Mouse (Mus musculus): ENCODE measurements at regions not wholly inside any gene's neighbourhood (a gene's known extent, or its start where the extent isn't known, plus 50 kb on each side); places are given as distances from the start of the nearest gene placed in this dataset.

DNA sequence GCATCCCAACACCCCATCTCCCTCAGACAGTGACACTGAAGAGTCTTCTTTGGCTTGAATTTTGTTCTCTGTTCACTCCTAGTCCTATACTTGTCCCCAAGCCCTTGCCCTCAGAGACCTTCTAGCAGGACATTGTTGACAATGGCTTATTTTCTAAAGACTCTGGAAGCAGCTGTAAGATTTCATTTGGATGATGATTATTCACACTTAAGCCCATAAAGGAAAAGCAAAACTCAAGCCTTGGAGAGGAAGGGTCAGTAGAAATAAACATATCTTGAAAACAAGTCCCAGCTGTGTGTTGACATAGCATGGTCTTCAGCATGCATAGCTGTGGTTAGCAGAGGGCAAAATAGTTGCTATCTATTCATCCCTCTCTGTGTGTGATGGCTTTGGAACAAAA lies 59.9 kb upstream of the Cdh11 start:
- DNase-seq (ENCODE audit: low spot score in 2 of 2): no peak

DNA sequence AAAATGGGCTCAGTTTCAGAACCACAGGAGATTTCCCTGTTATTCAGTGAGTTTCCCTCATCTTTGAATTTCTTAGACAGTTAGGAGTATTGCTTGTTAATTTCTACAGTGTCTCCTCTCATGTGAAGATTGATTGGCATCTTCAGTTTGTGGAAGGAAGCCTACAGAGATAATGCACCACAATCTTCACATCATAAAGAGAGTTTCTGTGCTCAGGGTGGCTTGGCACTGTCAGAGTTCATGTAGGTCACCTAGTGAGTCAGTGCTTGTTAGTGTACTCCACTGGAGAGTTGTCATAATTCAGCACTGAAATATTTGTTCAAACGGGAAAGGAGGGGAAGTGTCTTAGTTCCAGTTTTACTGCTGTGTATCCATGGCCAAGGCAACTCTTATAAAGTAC lies 74.6 kb upstream of the Cdh11 start:
- DNase-seq (ENCODE audit: low spot score in 2 of 2): no peak

DNA sequence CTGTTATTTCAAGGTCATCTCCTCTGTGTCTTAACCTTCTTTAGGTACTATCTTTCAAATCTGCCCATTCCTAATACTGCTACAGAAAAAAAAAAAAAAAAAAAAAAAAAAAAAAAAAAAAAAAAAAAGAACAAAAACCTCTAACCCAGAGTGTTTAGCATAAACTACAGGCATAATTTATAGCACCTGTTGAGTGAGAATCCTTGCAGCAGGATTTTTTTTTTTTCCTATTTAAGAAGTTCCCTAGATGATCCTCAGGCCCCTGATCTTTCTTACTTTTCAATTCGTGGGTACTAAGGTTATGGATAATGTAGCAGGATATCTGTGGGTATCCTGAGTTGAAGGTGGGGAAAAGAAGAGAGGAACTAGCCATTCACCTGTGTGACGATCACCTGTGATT lies 114.1 kb upstream of the Cdh11 start:
- no peak for DNase-seq (ENCODE audit: low spot score in 2 of 2)

DNA sequence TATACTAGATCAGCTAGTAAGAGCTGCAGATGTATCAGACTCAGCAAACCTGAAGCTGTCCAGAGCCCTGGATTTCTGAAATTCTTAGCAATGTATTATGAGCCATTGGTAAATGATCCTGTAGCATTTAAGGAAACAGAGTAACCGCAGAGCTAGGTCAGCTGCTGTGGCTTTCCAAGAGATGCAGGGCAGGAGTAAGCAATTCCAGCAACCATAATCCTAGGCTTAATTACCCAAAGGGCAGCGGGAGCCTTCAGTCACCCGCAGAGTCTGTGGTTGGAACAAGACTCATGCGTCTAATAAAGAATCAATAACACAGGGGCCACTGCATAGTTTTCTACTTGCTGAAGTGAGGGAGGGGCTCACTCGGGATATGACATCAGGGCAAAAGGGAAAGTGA lies 115.2 kb upstream of the Cdh11 start:
- DNase-seq (ENCODE audit: low spot score in 2 of 2): no peak

DNA sequence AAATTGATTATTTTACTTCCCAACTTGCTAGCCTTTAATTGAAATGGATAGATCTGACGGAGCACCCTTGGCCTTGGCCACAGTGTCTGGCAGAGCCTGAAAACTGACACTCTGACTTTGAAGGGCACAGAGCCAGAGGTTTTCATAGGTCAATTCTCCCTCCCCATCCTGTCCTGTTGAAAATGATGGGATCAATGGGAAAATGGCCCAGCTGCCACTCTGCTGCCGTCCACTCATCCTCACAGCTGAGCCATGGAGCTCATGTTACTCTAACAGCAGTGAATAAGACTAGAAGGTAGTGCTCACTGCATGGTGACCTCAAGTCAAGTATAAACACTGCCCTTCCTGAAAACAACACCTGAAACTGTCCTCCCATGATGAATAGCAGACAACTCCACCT lies 122.0 kb upstream of the Cdh11 start:
- no peak for DNase-seq (ENCODE audit: low spot score in 2 of 2)

DNA sequence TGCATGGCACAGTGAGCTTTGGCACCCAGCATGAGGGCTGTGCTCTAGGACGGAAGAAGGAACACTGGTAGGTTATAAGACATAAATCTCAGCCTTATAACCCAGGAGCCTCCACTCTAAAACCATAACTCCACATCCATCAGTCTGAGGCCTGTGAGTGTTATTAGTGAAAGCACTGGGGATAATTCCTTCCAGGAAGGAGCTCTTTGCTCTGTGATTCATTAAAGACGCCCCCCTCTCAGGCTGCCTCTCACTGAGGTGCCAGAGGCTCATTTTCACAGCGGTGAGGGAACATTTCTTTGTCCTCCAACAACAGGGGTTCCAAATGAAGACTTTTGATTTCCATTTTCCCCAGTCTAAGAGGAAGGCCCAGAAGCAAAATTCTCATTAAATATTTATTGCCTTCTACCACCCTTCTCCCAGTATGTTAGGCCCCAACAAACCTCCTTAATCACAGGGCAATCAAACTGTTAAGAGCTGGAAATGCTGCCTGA lies 145.9 kb upstream of the Cdh11 start:
- no peak for DNase-seq (ENCODE audit: low spot score in 2 of 2)

DNA sequence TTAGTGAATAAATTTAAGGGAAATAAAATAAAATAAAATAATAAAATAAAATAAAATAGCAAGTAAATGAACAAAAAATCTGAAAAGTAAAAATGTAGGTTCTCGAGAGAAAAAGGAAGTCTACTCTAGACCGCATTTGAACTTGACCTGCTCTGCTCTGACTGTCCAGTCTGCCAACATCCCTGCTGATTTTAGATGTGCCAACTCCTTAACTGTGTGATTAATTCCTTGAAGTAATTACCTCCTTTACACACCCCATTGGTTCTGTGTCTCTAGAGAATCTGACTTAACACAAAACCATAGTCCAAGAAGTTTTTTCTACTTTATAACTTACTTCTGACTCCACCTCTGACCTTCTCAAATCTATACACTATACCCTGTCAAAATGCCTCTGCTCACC lies 153.3 kb upstream of the Cdh11 start:
- no peak for DNase-seq (ENCODE audit: low spot score in 2 of 2)

DNA sequence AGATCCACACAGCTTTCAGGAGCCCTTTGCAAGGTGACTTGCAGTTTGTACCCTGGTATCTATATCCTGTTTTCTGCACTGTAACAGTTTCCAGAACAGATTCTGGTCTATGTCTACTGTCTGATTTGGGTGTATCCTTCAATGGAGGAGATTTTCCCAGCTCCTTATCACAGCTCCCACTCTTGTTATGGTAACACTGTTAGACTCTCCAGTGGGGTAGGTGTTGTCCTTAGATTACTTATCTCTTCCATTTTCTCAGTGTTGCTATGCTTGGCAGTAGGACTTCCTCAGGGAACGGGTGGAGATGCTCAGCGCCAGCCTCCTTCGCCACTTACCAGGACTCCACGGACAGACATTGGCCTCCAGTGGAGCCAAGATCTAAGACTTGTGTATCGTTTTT lies 160.1 kb upstream of the Cdh11 start:
- DNase-seq (ENCODE audit: low spot score in 2 of 2): no peak

DNA sequence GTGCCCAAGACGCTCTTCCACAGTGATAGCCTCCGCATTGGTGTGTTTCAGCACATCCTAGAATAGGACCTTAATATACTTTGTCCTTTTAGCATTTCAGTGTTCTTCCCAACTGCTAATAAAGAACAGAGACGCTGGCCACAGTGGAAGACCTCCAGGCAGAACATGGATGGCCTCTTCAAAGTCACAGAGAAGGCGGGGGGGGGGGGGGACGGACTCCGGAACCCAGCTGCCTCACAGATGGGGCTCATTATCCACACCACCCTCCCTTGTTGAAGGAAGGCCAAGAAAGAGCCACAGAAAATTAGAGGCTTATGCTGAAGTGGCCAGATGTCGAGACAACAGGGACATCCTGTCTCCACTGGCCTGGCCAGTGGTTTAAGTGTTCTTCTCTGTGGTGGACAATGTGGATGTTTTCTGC lies 192.7 kb upstream of the Cdh11 start:
- DNase-seq (ENCODE audit: low spot score in 2 of 2): no peak

DNA sequence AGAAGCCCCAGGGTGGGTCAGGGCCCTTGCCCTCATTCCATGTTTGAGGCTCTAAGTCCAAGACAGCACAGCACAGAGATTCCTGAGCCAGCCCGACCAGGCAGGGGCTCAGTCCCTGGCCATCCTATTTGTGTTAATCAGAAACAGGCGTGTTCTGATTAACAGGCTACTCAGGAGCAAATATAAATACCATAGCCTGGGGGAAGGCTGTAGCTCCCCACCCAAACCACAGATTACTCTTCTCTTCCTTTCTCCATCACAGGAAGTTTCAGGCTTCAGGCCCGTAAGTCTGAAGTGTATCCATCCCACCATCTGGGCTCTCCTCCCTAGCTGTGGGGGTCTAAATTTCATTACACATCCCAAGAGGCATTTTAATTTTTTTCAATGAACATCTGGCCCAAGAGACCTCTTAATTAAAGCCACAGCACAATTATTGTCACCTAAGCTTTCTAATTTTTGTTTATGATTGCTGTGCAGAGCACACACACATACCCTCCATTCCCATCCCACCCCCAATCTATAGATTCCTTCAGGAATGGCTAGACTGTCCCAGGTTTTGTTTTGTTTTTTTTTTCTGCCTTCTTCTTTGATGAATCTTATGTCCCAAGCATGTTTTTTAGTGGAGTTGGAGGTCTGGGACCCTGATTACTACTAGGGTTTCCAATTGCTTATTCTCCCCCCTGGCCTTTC lies 197.9 kb upstream of the Cdh11 start:
- DNase-seq (ENCODE audit: low spot score in 2 of 2): no peak

DNA sequence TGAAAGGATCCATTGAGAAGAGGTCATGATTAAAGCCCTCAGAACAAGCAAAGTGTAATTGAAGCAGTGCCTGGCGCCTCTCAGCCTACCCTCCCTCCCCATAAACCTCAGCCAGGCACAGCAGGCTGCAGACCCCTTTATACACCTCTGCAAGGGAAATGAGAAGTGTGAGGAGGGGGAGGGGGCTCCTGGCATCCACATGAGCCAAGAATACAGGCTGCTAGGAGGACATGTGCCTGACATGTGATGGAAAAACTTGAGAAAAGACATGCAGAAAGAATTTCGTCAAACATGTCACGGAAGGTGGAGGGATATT lies 198.4 kb upstream of the Cdh11 start:
- DNase-seq (ENCODE audit: low spot score in 2 of 2): no peak

DNA sequence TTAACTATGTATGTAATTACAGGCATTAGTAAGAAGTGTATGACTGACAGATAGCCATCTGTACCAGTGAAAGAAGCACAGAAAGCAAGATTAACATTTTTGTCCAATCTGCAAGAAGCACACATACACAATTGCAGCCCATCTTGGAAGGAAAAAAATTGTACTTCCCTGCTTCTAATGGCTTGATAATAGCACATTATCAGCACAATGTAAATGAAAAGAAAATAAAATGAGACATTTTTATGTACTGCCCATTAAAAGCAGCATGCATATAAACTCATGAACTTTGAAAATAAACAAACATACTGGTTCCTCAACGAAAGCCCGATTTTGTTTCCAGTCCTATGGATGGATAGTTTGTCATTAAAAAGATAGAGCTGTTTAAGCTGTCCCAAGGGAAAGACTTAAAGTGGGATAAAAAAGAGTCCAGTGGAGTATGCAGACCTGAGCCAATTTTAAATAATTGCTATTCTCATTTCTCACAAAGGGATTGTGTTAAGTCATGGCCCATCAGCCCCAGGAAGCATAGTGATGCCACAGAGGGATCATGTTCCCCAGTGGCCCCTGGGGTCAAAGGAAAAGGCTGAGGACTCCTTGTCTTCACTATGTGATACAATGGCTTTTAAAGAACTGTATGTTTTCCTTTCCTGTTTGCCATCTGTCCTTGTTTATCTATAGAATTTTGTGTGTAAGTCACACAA lies 222.0 kb upstream of the Cdh11 start:
- no peak for DNase-seq (ENCODE audit: low spot score in 2 of 2)

DNA sequence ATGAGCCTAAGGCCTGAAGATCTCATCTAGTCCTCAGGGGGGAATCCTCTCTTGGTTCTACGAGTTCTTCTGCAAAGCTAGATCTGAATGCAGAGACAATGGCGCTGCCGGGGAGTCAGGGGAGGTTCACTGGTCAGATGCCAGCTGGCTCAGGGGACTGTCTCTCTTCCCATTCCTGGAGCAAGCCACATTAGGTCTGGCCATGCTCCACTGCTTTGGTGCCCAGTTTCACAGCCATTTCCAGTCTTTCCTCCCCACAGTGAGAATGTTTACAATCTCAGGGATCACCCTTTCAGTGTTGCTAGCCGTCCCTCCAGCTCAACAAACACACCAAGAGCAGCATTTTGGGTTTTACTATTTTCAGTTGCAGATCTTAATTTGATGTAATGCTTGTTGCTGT lies 233.7 kb upstream of the Cdh11 start:
- no peak for DNase-seq (ENCODE audit: low spot score in 2 of 2)

DNA sequence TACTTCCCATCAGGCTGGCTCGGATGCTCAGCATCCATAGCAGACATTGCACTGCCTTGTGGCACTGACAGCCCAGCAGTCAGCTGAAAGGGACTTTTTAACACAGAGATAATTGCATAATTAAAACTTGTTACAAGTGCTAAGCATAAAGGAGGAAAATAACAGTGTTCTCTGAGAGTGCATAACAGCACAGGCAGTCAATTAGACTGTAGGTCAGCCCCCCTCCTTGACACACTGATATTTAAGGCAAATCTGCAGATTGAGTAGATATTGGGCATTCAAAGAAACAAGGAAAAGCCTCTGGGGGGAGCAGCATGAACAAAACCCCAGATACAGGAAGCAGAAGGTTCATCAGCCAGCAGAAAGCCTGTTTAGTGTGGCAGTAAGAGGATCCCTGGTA lies 237.8 kb upstream of the Cdh11 start:
- DNase-seq (ENCODE audit: low spot score in 2 of 2): no peak

DNA sequence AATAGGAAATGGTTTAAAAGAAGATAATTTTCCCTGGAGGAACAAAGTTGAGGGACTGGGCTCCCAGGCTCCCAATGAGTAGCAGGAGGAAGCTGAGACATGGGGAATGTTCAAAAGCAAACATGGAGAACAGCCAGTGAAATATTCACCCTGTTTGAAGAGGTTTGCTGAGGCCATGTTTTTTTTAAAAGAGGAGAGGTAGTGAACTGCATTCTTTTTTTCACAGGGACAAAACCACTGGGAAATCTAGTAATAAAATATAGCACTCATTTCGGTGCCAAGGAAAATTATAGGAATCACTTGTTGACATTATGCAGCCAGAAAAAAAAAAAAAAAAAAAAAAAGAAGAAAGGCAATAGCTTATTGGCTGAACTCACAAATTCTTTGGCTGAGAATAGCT lies 246.3 kb upstream of the Cdh11 start:
- no peak for DNase-seq (ENCODE audit: low spot score in 2 of 2)

DNA sequence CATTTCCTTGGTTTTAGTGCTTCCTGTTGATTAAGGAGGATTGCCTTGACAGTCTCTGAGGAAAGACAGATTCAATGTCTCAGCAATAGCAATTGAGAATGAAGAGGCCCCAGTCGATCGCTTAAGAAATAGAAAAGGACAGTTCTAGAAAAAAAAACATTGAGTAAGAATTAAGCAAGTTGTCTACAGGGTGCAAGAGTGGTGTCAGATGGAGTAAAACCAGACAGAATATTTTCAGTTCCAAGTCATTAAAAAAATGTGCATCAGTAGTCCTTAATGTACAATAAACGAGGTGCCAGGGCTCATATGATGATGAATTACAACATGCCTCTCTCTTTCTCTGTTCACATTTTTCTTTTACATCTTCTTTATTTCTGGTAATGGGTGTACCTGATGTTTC lies 248.5 kb upstream of the Cdh11 start:
- no peak for DNase-seq (ENCODE audit: low spot score in 2 of 2)

DNA sequence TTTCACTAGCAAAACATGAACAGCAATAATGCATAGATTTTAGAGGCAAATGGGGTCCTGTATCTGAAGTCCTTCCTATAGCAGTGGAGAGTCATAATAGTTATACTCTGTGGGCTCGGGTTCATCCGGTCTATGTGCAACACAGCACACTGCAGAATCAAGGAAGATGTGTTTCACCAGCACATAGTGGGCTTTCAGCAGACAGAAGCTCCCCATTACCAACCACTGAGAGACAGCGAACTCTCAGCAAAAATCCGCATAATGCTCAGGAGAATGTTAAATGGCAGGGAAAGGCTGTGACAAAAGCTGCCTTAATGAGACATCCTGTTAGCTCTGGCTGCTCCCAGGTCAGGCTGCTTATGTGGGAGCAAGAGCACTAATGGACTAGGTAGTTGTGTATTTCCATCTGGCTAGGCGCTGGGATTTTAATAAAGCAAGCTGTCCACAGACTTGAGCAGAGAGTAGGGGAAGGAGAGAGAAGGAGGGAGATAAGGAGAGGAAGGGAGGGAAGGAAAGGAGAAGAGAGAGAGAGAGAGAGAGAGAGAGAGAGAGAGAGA lies 286.7 kb upstream of the Cdh11 start:
- DNase-seq (ENCODE audit: low spot score in 2 of 2): no peak

DNA sequence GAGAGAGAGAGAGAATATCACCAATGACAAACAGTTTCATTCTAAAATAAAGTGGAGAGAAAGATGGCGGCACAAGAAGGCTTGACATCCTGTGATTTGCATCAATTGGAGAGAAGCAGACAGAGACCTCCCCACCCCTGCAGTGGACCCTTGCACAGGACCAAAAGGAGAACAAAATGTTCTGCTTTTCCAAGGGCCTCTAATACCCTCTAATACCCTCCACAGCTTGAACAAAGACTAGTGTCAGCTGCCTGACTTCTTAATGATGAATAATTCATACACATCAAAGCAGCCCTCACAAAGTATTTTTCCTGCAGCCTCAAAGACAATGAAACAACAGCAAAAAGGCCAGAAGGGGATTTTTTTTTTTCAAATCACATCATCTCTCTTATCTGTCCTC lies 287.2 kb upstream of the Cdh11 start:
- DNase-seq (ENCODE audit: low spot score in 2 of 2): no peak

DNA sequence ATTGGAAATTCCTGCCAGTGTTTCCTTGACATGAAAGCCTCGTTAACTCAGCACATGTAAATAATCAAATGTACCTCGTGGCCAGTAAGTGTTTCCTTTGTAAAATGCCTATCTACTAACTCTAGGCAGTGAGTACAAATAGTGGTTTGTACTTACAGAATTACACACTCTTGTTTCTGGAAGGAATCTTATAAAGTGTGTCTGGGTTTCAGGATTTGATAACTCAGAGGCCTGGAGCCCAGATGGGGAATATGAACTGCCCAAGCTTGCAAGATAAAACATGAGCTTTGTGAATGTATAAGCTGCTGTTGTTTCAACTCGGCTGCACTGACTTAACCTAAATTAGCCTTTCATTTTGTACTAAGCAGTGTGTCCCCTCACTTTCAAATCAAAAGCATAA lies 293.1 kb upstream of the Cdh11 start:
- DNase-seq (ENCODE audit: low spot score in 2 of 2): no peak

DNA sequence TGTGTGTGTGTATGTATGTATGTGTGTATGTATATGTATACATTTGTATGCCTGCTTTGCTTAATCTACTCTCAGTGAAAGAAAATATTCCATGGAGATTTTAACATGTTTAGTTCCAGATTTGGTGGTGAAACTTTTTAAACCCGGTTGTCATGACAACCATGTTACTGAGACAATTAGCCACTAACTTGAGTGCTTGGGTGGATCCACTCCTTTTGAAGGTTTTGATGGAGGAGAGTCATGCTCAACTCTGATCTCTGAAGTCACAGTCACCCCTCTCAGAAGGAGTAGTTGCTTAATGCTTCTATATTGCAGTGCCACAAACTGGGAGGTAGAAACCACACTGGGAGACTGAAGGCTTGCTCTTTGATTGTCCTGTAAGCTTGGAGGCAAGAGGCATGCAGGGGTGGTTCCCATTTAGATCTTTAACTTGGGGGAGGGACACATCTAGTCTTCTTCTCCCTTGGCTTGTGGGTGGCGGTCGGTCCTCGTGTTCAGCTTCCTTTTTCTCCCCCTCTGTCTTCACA lies 301.6 kb upstream of the Cdh11 start:
- DNase-seq (ENCODE audit: low spot score in 2 of 2): no peak

DNA sequence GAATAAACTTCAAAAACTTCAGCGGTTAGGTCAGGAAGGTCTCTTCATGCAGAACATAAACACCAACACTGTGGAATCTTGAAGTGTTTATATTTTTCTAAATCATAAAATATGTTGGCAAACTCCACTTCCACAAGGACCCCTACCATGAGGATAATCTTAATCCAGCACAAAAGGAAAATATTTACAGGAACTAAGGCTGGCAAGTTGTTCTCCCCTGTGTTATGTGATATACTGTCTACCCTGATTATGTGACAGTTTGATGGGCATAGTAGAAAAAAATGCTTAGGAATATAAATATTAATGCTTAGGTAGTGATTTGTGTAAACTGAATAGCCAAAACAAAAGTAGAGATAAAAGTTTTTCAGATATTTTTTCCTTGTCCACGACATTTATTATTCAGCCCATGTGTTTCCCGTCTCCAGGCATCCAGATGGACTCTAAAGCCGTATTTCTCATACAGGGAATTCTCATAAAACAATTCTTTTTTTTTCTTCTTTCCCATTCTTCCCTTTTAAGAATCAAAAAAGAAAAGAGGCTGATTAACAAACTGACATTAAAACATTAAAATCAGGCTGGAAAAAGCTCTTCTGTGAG lies 311.2 kb upstream of the Cdh11 start:
- DNase-seq (ENCODE audit: low spot score in 2 of 2): no peak

DNA sequence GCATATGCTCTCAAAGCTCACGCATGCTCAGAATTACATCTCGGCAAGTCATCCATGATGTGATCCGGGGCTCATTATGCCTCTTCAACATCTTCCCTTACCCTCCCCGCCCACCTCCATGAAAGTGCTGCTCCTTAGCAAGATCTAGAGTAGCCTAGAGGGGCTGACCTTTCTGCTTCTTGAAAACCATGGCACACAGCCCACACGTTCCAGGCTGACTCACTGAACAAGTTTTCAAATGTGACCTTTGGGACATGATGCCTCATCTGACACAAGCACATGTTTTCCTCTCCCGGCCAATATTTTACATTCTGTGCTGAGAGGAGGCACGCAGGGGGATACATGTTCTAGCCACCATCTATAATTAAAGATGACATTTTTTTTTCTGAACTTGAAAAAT lies 340.1 kb upstream of the Cdh11 start:
- DNase-seq (ENCODE audit: low spot score in 2 of 2): no peak

DNA sequence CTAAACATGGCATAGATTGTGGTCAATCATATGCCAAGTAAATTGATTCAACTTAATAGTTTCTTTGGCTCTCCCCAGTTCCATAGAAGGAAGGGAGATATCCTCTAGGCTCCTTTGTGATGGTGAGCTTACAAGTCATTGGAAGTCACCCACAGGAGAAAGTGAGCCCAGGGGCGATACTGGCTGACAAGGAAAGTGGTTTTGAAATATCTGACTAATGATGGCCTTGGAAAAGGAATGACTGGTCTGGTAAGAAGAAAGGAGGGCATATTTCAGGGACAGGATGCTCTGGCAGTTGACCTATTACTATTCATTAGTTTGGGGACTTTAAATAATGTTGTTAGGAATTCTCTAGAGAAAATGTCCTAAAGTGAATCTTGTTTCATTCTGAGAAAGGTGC lies 352.7 kb upstream of the Cdh11 start:
- DNase-seq (ENCODE audit: low spot score in 2 of 2): no peak

Data from frontal cortex, postnatal 14 days (tissue).